Mouse (Mus musculus): ENCODE measurements around the gene Gm5089. TPM values are rescaled to one million over a fixed set of nuclear protein-coding genes. Genes with fewer than 3 reads are reported as not detected.

Gene Gm5089
- polyA plus RNA-seq, 1 experiment from 2014 or later: 0.64 TPM

DNA sequence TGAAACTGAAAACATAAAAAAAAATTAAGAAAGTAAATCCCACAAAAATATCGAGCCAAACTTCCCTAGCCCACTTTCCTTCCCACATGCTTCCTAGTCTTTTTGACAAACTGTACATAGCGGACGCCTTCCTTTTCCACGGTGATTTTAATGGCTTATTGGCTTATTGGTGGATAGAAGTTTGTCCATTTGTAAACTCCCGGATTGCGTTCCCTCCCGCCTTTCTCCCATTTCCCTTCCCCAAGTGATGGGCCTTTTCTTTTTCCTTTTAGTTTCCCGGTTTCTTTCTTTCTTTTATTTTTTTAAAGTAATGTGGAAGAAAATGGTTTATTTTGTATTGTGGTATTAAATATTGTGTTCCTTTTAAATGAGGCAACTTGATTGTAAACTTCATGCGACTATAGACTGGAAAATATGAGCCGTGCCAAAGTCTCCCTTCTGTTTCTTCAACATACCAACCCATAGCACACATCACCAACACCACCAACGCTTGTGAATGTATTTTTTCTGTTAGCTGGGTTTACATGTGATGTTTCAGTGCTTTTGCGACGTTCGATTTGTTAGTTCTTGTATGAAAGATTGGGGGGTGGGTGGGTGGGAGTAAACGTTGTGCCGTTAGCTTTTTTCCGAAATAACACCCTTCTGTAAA, 28.7 kb upstream of the Gm5089 start:
- Histone ChIP-seq H3K4me1 (ENCODE audit: control insufficient read depth, insufficient read depth, low read length) (peaks cover 15% of the 10 kb centered on the region), H3K9ac (ENCODE audit: low read length) (peak overlapping the region; percentile 96), H3K36me3 (ENCODE audit: control insufficient read depth, insufficient read depth, low read length) (no peaks in the 10 kb centered on the region), H3K9me3 (ENCODE audit: control insufficient read depth, low read length) (no peaks in the 10 kb centered on the region), H3K4me2 (peak overlapping the region; percentile 62), H3K27me3 (ENCODE audit: control insufficient read depth, insufficient read depth, low read length) (peaks cover 64% of the 10 kb centered on the region), H3K4me3 (ENCODE audit: low read depth, low read length) (peak overlapping the region; percentile 75), H3K27ac (ENCODE audit: low read depth, low read length) (no peak overlapping the region)
- peak; percentile 93 for DNase-seq (ENCODE audit: low spot score, missing footprints)
- ATAC-seq (ENCODE audit: low FRiP score): no peak
- 6% methylated on average over 17 of the region's 17 CpGs for WGBS

DNA sequence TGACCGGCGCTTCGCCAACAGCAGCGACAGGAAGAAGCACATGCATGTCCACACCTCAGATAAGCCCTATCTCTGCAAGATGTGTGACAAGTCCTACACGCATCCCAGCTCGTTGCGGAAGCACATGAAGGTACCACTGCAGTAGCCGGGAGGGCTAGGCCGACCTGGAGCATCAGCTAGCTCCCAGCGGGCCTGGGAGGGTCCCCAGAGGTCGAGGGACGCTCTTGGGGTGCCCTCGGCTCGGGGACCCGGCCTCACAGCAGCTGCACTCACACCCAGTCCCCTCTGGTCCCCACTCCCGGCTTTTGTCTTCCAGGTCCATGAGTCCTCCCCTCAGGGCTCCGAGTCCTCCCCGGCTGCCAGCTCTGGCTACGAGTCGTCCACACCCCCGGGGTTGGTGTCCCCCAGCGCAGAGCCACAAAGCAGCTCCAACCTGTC, 27.7 kb upstream of the Gm5089 start:
- H3K4me3 ChIP-seq (ENCODE audit: low read depth, low read length): peak overlapping the region; percentile 75
- peak overlapping the region; percentile 96 for H3K9ac ChIP-seq (ENCODE audit: low read length)
- peaks cover 11% of the 10 kb centered on the region for H3K4me1 ChIP-seq (ENCODE audit: control insufficient read depth, insufficient read depth, low read length)
- 0% methylated on average over 22 of the region's 22 CpGs for WGBS
- H3K27me3 ChIP-seq (ENCODE audit: control insufficient read depth, insufficient read depth, low read length): peaks cover 57% of the 10 kb centered on the region
- H3K9me3 ChIP-seq (ENCODE audit: control insufficient read depth, low read length): no peaks in the 10 kb centered on the region
- peak overlapping the region; percentile 50 for H3K27ac ChIP-seq (ENCODE audit: low read depth, low read length)
- H3K4me2 ChIP-seq: peak overlapping the region; percentile 62
- peak; percentile 99 for DNase-seq (ENCODE audit: low spot score, missing footprints)
- ATAC-seq (ENCODE audit: low FRiP score): no peak
- no peaks in the 10 kb centered on the region for H3K36me3 ChIP-seq (ENCODE audit: control insufficient read depth, insufficient read depth, low read length)

DNA sequence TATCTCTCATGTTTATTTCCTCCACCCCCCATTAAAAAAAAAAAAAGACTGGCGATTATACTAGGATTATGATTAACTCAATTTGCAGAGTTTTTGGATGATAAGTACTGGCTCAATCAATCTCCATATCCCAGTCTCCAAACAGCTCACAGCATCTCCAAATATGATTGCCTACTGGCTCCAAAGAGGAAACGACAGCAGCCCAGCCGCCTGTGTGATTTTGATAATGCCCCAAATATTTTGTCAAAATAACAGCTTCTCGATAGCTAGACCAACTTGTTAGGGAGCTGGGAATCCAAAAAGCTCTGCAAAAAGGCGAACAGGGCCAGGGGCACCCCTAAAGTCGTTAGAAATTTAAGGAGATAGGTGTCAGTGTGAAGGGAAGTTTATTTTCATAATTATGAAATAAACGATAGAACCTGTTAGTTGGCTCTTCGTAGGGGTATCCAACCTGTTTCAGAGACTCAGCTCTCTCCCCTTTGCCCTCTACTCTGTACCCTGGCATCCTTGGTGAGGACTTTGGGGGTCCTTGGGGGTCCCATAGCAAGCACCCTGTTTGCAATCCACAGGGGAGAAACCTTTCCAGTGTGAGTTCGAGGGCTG, 27.2 kb upstream of the Gm5089 start:
- peaks cover 15% of the 10 kb centered on the region for H3K4me1 ChIP-seq (ENCODE audit: control insufficient read depth, insufficient read depth, low read length)

DNA sequence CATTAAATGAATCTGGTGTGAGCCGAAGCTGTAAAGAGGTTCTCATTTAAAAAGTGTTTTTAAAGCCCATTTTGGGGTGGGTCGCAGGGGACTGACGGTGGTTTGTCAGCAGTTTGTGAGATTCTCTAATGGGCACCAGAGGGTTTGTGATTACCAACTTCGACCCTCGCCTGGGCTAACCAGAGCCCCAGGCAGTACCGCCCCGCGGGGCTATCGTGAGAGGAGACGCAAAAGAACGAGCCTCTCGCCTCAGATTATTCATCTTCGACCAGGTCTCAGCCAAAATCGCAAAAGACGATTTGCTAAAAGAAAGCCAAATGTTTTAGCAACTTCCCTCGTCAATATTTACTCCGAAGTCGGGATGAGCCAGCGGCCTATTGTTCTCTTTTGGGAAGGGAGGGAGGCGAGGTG, 26.4 kb upstream of the Gm5089 start:
- peaks cover 16% of the 10 kb centered on the region for H3K4me1 ChIP-seq (ENCODE audit: control insufficient read depth, insufficient read depth, low read length)
- peak overlapping the region; percentile 75 for H3K4me3 ChIP-seq (ENCODE audit: low read depth, low read length)
- DNase-seq (ENCODE audit: low spot score, missing footprints) (peak; percentile 98), ATAC-seq (ENCODE audit: low FRiP score) (no peak)
- peak overlapping the region; percentile 97 for H3K27ac ChIP-seq (ENCODE audit: low read depth, low read length)
- peaks cover 56% of the 10 kb centered on the region for H3K27me3 ChIP-seq (ENCODE audit: control insufficient read depth, insufficient read depth, low read length)
- H3K4me2 ChIP-seq: peak overlapping the region; percentile 62
- WGBS: under 1% methylated on average over 20 of the region's 20 CpGs
- no peaks in the 10 kb centered on the region for H3K36me3 ChIP-seq (ENCODE audit: control insufficient read depth, insufficient read depth, low read length)
- H3K9ac ChIP-seq (ENCODE audit: low read length): peak overlapping the region; percentile 96
- no peaks in the 10 kb centered on the region for H3K9me3 ChIP-seq (ENCODE audit: control insufficient read depth, low read length)

More for the DNA sequence above, 27.2 kb upstream of the Gm5089 start:
- Histone ChIP-seq H3K4me2 (peak overlapping the region; percentile 62), H3K36me3 (ENCODE audit: control insufficient read depth, insufficient read depth, low read length) (no peaks in the 10 kb centered on the region), H3K4me3 (ENCODE audit: low read depth, low read length) (peak overlapping the region; percentile 75), H3K27me3 (ENCODE audit: control insufficient read depth, insufficient read depth, low read length) (peaks cover 59% of the 10 kb centered on the region), H3K27ac (ENCODE audit: low read depth, low read length) (peak overlapping the region; percentile 50), H3K9ac (ENCODE audit: low read length) (peak overlapping the region; percentile 96), H3K9me3 (ENCODE audit: control insufficient read depth, low read length) (no peaks in the 10 kb centered on the region)
- ATAC-seq (ENCODE audit: low FRiP score): no peak
- DNase-seq (ENCODE audit: low spot score, missing footprints): no peak
- WGBS: 1% methylated on average over 9 of the region's 9 CpGs

DNA sequence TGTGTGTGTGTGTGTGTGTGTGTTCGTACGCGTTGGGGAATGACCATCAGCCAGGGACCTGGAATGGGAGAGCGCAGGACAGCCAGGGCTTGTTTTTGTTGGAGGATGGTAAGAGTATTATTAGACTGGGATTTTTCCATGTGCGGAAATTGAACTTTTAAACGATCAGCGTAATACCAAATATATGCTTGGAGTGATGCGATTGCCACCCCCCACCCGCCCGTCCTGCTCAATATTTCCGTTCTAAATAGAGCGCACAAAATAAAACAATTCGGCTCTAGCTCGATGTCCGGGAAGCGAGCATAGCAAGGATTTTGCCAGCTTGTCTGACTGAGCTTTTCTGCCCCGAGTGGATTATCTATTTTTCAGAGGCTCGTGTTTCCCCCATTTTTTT, 25.9 kb upstream of the Gm5089 start:
- Histone ChIP-seq H3K27ac (ENCODE audit: low read depth, low read length) (peak overlapping the region; percentile 97), H3K9ac (ENCODE audit: low read length) (peak overlapping the region; percentile 96), H3K27me3 (ENCODE audit: control insufficient read depth, insufficient read depth, low read length) (peaks cover 53% of the 10 kb centered on the region), H3K9me3 (ENCODE audit: control insufficient read depth, low read length) (no peaks in the 10 kb centered on the region), H3K4me3 (ENCODE audit: low read depth, low read length) (peak overlapping the region; percentile 75), H3K4me1 (ENCODE audit: control insufficient read depth, insufficient read depth, low read length) (peaks cover 13% of the 10 kb centered on the region), H3K36me3 (ENCODE audit: control insufficient read depth, insufficient read depth, low read length) (no peaks in the 10 kb centered on the region), H3K4me2 (peak overlapping the region; percentile 62)
- WGBS: 1% methylated on average over 18 of the region's 18 CpGs
- ATAC-seq (ENCODE audit: low FRiP score) (no peak), DNase-seq (ENCODE audit: low spot score, missing footprints) (peak; percentile 94)

DNA sequence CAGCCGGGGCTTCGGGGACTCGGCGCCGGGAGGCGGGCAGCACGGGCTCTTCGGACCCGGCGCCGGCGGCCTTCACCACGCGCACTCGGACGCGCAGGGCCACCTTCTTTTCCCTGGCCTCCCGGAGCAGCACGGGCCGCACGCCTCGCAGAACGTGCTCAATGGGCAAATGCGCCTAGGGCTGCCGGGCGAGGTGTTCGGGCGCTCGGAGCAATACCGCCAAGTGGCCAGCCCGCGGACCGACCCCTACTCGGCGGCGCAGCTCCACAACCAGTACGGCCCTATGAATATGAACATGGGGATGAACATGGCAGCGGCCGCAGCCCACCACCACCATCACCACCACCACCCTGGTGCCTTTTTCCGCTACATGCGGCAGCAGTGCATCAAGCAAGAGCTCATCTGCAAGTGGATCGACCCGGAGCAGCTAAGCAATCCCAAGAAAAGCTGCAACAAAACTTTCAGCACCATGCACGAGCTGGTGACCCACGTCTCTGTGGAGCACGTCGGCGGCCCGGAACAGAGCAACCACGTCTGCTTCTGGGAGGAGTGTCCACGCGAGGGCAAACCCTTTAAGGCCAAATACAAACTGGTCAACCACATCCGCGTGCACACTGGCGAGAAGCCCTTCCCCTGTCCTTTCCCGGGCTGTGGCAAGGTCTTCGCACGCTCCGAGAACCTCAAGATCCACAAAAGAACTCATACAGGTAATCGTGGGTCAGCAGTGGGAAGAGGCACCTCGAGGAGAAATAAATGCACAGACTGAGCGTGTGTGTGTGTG, 25.3 kb upstream of the Gm5089 start:
- Histone ChIP-seq H3K4me1 (ENCODE audit: control insufficient read depth, insufficient read depth, low read length) (peaks cover 14% of the 10 kb centered on the region), H3K27me3 (ENCODE audit: control insufficient read depth, insufficient read depth, low read length) (peaks cover 53% of the 10 kb centered on the region), H3K27ac (ENCODE audit: low read depth, low read length) (peak overlapping the region; percentile 97), H3K4me2 (peak overlapping the region; percentile 62), H3K9me3 (ENCODE audit: control insufficient read depth, low read length) (no peaks in the 10 kb centered on the region), H3K9ac (ENCODE audit: low read length) (peak overlapping the region; percentile 96), H3K4me3 (ENCODE audit: low read depth, low read length) (peak overlapping the region; percentile 75), H3K36me3 (ENCODE audit: control insufficient read depth, insufficient read depth, low read length) (no peaks in the 10 kb centered on the region)
- WGBS: under 1% methylated on average over 62 of the region's 62 CpGs
- ATAC-seq (ENCODE audit: low FRiP score) (no peak), DNase-seq (ENCODE audit: low spot score, missing footprints) (peak; percentile 97)

DNA sequence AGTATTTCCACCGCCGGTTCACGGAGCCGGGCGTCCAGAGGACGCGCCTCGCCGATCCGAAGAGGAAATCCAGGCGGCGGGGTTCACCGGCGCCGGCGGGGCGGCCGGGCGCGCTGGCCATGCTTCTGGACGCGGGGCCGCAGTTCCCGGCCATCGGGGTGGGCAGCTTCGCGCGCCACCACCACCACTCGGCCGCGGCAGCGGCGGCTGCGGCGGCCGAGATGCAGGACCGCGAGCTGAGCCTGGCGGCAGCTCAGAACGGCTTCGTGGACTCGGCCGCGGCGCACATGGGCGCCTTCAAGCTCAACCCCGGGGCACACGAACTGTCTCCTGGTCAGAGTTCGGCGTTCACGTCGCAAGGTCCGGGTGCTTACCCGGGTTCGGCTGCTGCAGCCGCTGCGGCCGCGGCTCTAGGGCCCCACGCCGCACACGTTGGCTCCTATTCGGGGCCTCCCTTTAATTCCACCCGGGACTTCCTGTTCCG, 24.7 kb upstream of the Gm5089 start:
- DNase-seq (ENCODE audit: low spot score, missing footprints) (no peak), ATAC-seq (ENCODE audit: low FRiP score) (peak; percentile 6; the same call in 1 of the 2 replicates)
- Histone ChIP-seq H3K4me1 (ENCODE audit: control insufficient read depth, insufficient read depth, low read length) (peaks cover 14% of the 10 kb centered on the region), H3K36me3 (ENCODE audit: control insufficient read depth, insufficient read depth, low read length) (no peaks in the 10 kb centered on the region), H3K9ac (ENCODE audit: low read length) (peak overlapping the region; percentile 96), H3K4me2 (peak overlapping the region; percentile 62), H3K9me3 (ENCODE audit: control insufficient read depth, low read length) (no peaks in the 10 kb centered on the region), H3K27ac (ENCODE audit: low read depth, low read length) (peak overlapping the region; percentile 97), H3K4me3 (ENCODE audit: low read depth, low read length) (peak overlapping the region; percentile 75), H3K27me3 (ENCODE audit: control insufficient read depth, insufficient read depth, low read length) (peaks cover 56% of the 10 kb centered on the region)
- WGBS: 0% methylated on average over 65 of the region's 65 CpGs

DNA sequence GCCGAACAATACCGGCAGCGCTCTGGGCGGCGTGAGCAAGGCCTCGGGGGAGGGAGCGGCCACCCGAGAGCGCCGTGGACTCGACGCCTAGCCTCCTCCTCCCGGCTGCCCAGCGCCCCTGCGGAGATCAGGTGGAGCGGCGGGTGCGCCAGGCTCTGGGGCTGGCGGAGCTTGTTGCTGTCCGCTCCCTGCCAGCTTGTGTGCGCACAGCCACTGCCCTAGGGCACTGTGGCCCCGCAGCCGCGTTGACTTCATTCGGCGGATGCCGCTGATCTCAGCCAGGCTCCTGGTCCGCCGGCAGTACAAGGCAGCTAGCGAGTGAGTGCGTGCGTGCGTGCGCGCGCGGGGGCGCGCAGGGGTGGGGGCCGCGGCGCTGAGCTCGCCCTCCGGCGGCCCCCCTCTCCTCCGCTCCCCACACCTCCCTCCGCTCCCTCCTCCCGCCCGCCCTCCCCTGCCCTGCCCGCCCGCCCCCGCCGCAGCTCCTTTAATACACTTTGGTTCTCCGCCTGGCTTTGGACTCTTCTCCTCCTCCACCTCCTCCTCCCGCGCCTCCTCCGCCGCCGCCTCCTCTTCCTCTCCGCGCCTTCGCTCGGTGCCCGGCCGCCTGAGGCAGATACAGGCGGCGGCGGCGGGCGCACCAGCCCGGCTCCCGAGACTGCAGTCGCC, 24.1 kb upstream of the Gm5089 start, which contains the start of gene Zic2:
Zic2 (plus strand) TSS at position 545 of the 666 bp plus-strand sequence.
- H3K27me3 ChIP-seq (ENCODE audit: control insufficient read depth, insufficient read depth, low read length): peaks cover 54% of the 10 kb centered on the region
- peaks cover 14% of the 10 kb centered on the region for H3K4me1 ChIP-seq (ENCODE audit: control insufficient read depth, insufficient read depth, low read length)

More for the DNA sequence above, 24.1 kb upstream of the Gm5089 start, which contains the start of gene Zic2:
- peak; percentile 78 for ATAC-seq (ENCODE audit: low FRiP score)
- Histone ChIP-seq H3K4me3 (ENCODE audit: low read depth, low read length) (peak within 1 kb of the TSS; percentile 75), H3K9ac (ENCODE audit: low read length) (peak within 1 kb of the TSS; percentile 96), H3K9me3 (ENCODE audit: control insufficient read depth, low read length) (no peaks in the 10 kb centered on the region), H3K4me2 (peak within 1 kb of the TSS; percentile 62), H3K36me3 (ENCODE audit: control insufficient read depth, insufficient read depth, low read length) (no peaks in the 10 kb centered on the region), H3K27ac (ENCODE audit: low read depth, low read length) (peak within 1 kb of the TSS; percentile 97)
- peak; percentile 98 for DNase-seq (ENCODE audit: low spot score, missing footprints)
- under 1% methylated on average over 50 of the region's 73 CpGs for WGBS

All from midbrain, embryonic 11.5 days (tissue).